Mouse (Mus musculus) kidney, adult 2 months (tissue): Measurements from ENCODE around the gene Gpatch2. TPM values are rescaled to one million over a fixed set of nuclear protein-coding genes. Genes with fewer than 3 reads are reported as not detected.

Experiments
- DNase-seq: peaks from one replicate; pipeline ENCODE4 v3.0.0; 2021
- H3K27ac ChIP-seq: fragments of 200-500 bp; 2 replicates; pipeline ENCODE4 v1.5.1; 2012; ENCODE audit warnings: low read depth, low read length, control low read depth, inconsistent platforms; ENCODE audit not compliant: insufficient read depth
- H3K27me3 ChIP-seq: fragments of 200-500 bp; replicated peaks from 2 replicates; pipeline ENCODE4 v1.6.1; 2012; ENCODE audit warnings: mild to moderate bottlenecking, moderate library complexity, low read length, inconsistent platforms; ENCODE audit not compliant: control insufficient read depth, insufficient read depth
- H3K36me3 ChIP-seq: fragments of 200-500 bp; 2 replicates; pipeline ENCODE4 v1.6.1; 2012; ENCODE audit warnings: mild to moderate bottlenecking, moderate library complexity, low read length, inconsistent platforms; ENCODE audit not compliant: control insufficient read depth, insufficient read depth
- H3K4me1 ChIP-seq: fragments of 200-500 bp; 2 replicates; pipeline ENCODE4 v1.6.1; 2011; ENCODE audit warnings: low read length; ENCODE audit not compliant: control insufficient read depth, insufficient read depth
- H3K4me3 ChIP-seq: fragments of 200-500 bp; 2 replicates; pipeline ENCODE4 v1.5.1; 2011; ENCODE audit warnings: mild to moderate bottlenecking, low read depth, low read length, control low read depth; ENCODE audit not compliant: insufficient read depth
- CTCF ChIP-seq: fragments of 200-500 bp; conservative IDR thresholded peaks from 2 replicates; pipeline ENCODE4 v1.5.1; 2011; ENCODE audit warnings: low read depth, mild to moderate bottlenecking, control low read depth, low read length, moderate library complexity, mixed read lengths; ENCODE audit not compliant: insufficient read depth, insufficient read length
- POLR2A ChIP-seq: fragments of 200-500 bp; IDR thresholded peaks from one replicate; pipeline ENCODE4 v1.6.1; 2011; ENCODE audit warnings: low read depth, low read length, control low read depth
- WGBS: fragments of 180-500 bp; shearing (Covaris S2); methylation state at CpG from one replicate; pipeline ENCODE4 v1.1.7; 2018; 5-methylcytosine and 5-hydroxymethylcytosine counted together
- polyA plus RNA-seq: library from polyadenylated mRNA; depleted of rRNA; stranded (reverse); fragments of >200 nt; gene quantifications from 2 replicates; pipeline ENCODE4 v1.2.3, GENCODE M21; 2012

The Gpatch2 gene
- polyA plus RNA-seq, 1 experiment = 8.0 TPM

- no peak for DNase-seq
- H3K4me3 ChIP-seq = no peak overlapping the region
- no peaks in the 10 kb centered on the region for H3K27me3 ChIP-seq
- 78% methylated on average over 10 of the region's 10 CpGs for WGBS
- peaks cover 3% of the 10 kb centered on the region; the same call in 1 of the 2 replicates for H3K4me1 ChIP-seq
- no peak overlapping the region for H3K27ac ChIP-seq
- no peaks in the 10 kb centered on the region for H3K36me3 ChIP-seq
- TF ChIP-seq CTCF (no peak), POLR2A (no peak)
These were observed 76.4 kb downstream of the Gpatch2 start for GRCm38 (mm10) chr1:187291480-187292394.

- H3K36me3 ChIP-seq = no peaks in the 10 kb centered on the region
- DNase-seq = no peak
- H3K4me1 ChIP-seq = peaks cover 3% of the 10 kb centered on the region; the same call in 1 of the 2 replicates
- TF ChIP-seq POLR2A (no peak), CTCF (no peak)
- no peak overlapping the region for H3K4me3 ChIP-seq
- H3K27me3 ChIP-seq = no peaks in the 10 kb centered on the region
- 81% methylated on average over 3 of the region's 3 CpGs for WGBS
- H3K27ac ChIP-seq = no peak overlapping the region
These were observed 77.1 kb downstream of the Gpatch2 start for GRCm38 (mm10) chr1:187292395-187292749.

- H3K36me3 ChIP-seq = no peaks in the 10 kb centered on the region
These were observed 77.9 kb downstream of the Gpatch2 start for GRCm38 (mm10) chr1:187293233-187293632.

GRCm38 (mm10) chr1:187294522-187294921 lies 79.2 kb downstream of the Gpatch2 start:
- no peak overlapping the region for H3K27ac ChIP-seq
- DNase-seq = no peak
- 85% methylated on average over 5 of the region's 5 CpGs for WGBS
- no peaks in the 10 kb centered on the region for H3K36me3 ChIP-seq
- TF ChIP-seq CTCF = no peak
- TF ChIP-seq POLR2A = no peak
- no peak overlapping the region for H3K4me3 ChIP-seq
- H3K27me3 ChIP-seq = no peaks in the 10 kb centered on the region
- H3K4me1 ChIP-seq = peaks cover 3% of the 10 kb centered on the region; the same call in 1 of the 2 replicates

More at GRCm38 (mm10) chr1:187293233-187293632, 77.9 kb downstream of the Gpatch2 start:
- DNase-seq = no peak
- H3K27ac ChIP-seq = no peak overlapping the region
- peaks cover 3% of the 10 kb centered on the region; the same call in 1 of the 2 replicates for H3K4me1 ChIP-seq
- no peak overlapping the region for H3K4me3 ChIP-seq
- H3K27me3 ChIP-seq = no peaks in the 10 kb centered on the region
- WGBS = 80% methylated on average over 3 of the region's 3 CpGs
- TF ChIP-seq POLR2A (no peak), CTCF (no peak)

- H3K4me1 ChIP-seq = peaks cover 4% of the 10 kb centered on the region; the same call in 1 of the 2 replicates
- no peak overlapping the region for H3K4me3 ChIP-seq
- WGBS = 93% methylated on average over 6 of the region's 6 CpGs
- DNase-seq = no peak
- H3K36me3 ChIP-seq = no peaks in the 10 kb centered on the region
- no peaks in the 10 kb centered on the region for H3K27me3 ChIP-seq
- no peak overlapping the region for H3K27ac ChIP-seq
- no peak for TF ChIP-seq CTCF
- TF ChIP-seq POLR2A = no peak
These were observed 79.8 kb downstream of the Gpatch2 start for GRCm38 (mm10) chr1:187295038-187295559.

- peaks cover 10% of the 10 kb centered on the region; the same call in 1 of the 2 replicates for H3K4me1 ChIP-seq
- 97% methylated on average over 1 of the region's 1 CpGs for WGBS
- no peak for TF ChIP-seq CTCF
- no peak for TF ChIP-seq POLR2A
- DNase-seq = no peak
- no peaks in the 10 kb centered on the region for H3K36me3 ChIP-seq
- no peaks in the 10 kb centered on the region for H3K27me3 ChIP-seq
- H3K27ac ChIP-seq = no peak overlapping the region
- no peak overlapping the region for H3K4me3 ChIP-seq
These were observed 80.4 kb downstream of the Gpatch2 start for GRCm38 (mm10) chr1:187295711-187296110.

GRCm38 (mm10) chr1:187299236-187299635 lies 83.9 kb downstream of the Gpatch2 start:
- H3K4me3 ChIP-seq = no peak overlapping the region
- 78% methylated on average over 4 of the region's 4 CpGs for WGBS

More at GRCm38 (mm10) chr1:187299236-187299635, 83.9 kb downstream of the Gpatch2 start:
- no peaks in the 10 kb centered on the region for H3K36me3 ChIP-seq
- no peaks in the 10 kb centered on the region for H3K27me3 ChIP-seq
- H3K27ac ChIP-seq = no peak overlapping the region
- no peak for DNase-seq
- TF ChIP-seq CTCF (no peak), POLR2A (no peak)
- H3K4me1 ChIP-seq = peaks cover 9% of the 10 kb centered on the region; the same call in 1 of the 2 replicates
